Mouse (Mus musculus) right cerebral cortex, postnatal 10 days (tissue): Measurements from ENCODE around the gene Gprc5b.

Experiments
- DNase-seq, 2 experiments: peaks; one replicate each; pipeline ENCODE4 v3.0.0; 2021; ENCODE audit warnings: low spot score in 2 of 2

Gene Gprc5b

GRCm38 (mm10) chr7:118995007-118995406, at the start of gene Gprc5b:
Gene Gprc5b (minus strand): TSS chr7:118995211.
- DNase-seq: peak; percentile 85 to 86

DNA sequence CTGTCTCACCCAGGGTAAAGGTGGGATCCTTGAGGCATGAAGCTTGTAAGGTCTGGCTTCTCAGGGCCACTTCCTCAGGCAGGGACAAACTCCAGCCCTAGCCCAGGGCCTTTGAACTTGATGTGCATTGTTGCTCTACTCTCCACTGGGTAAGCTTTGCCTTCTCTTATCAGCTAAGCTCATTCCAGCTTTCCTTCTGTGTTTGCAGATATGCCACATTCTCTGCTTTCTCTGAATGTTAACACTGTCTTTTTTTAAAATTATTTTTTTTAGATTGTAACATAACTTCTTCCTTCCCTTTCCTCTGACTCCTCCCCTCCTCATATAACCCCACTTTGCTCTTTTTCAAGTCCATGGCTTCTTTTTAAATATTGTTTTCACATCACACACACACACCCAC, 46.5 kb upstream of the Gprc5b start:
- no peak for DNase-seq

- DNase-seq: no peak
Observed at GRCm38 (mm10) chr7:119037581-119037980, 42.6 kb upstream of the Gprc5b start.

DNA sequence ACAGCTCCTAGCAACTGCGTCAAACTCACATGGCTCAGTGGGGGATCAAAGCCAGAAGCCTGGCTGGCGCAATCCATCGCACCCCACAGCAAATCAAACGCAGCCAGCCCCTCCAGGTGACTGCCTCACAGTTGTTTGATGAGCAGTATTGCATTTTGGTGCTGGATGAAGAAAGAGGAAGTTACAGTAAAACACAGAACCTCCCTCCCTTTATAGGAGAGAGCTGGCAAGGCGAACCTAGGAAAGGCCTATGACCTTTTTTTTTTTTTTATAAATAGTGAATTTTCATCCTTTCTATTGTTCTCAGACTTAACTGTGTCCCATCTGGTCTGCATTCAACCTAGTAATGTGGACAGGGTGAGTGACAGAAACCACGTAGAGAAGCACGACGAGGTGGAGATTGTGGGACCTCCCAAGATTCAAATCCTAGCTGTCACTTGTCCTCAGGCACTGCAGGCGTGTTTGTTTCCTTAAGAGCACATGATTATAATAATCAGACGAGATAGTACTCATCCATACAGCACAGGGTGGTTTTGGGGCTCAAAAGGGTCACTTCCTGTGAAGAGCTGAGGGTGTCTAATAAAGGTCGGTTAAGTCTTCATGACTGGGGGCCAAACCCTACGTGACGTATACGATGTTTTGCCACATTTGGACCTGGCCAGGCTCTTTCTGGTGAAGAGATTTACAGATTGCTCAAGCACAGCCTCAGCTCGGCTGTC, 39.4 kb upstream of the Gprc5b start:
- DNase-seq: no peak

- DNase-seq: peak; percentile 56 to 67
Observed at GRCm38 (mm10) chr7:119023394-119023921, 28.4 kb upstream of the Gprc5b start.

DNA sequence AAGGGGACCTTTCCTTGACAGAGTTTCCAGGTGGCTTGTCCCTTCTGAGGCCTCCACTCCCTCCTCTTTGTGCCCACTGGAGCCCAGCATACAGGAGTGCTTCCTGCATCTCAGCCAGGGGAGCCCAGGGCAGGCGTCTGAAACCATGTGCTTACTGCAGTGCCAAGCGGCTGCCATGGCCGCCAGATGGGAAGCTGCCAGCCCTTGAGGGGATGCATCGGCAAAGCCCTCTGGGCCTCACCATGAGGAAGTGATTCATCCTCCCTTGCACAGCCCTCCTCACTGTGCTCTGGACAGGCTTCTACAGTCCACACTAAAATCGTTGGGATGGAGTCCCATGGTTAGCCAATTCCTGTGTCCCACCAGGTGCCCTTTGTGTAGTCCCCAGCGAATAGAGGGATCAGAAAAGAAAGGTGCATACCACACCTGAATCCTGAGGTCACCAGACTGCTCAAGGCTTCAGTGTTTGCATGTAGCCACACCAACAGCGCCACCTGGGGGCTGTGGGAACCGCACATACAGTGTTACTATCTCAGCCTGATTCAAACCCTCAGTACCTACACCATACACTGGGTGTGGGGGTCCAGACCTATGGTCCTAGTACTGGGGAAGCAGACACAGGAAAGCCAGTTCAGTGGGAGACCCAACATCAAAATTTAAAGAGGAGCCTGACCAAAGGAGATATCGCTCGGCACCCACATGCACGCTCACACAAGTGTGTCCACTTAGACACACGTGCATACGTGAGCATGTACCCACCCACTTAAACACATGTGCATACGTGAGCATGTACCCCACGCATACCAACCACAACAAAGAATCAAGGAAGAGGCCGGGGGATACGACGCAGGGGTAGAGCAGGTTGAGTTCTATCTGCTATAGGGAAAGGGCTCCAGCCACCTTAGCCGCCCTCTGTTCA, 27.5 kb upstream of the Gprc5b start:
- peak; percentile 33 to 49 for DNase-seq

GRCm38 (mm10) chr7:119019537-119019936, 24.5 kb upstream of the Gprc5b start:
- DNase-seq: peak; percentile 57 to 68

DNA sequence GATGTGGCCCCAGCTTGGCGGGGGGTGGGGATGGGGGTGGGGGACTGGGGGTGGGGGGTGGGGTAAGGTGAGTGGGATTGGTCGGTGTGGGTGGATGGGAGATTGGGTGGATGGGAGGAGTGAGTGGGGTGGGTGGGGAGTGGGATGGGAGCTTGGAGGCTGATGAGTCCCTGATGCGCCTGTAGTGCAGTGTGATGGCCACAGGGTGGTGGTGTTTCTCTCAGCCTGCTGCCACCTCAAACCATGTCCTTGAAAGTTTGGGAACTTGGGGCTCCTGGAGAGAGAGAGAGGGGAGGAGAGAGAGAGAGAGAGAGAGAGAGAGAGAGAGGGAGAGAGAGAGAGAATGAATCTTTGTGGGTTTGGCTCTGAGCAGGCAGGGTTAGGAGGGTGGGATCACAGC, 20.7 kb upstream of the Gprc5b start:
- DNase-seq: peak; percentile 63 to 74

- peak; percentile 84 to 89 for DNase-seq
Observed at GRCm38 (mm10) chr7:119010854-119011529, 16.0 kb upstream of the Gprc5b start.

DNA sequence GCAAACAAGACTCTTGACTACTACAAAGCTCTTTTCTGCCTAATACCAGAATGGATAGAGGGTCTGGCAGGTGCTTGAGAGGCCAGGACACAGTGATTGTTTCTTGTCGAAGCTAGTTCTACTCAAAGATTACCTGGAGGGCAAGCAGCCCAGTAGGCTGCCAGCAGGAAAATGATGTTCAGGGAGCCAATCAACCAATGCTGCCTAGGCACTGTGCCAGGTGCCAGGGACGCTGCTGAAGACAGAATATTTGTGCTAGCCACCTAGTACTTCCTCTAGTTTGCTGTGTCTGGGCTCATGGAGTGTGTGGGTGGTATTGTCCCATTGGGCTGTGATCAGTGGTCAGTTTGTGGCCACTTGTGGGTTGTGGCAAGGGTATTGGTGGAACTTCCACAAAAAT, 7.5 kb upstream of the Gprc5b start:
- no peak for DNase-seq

DNA sequence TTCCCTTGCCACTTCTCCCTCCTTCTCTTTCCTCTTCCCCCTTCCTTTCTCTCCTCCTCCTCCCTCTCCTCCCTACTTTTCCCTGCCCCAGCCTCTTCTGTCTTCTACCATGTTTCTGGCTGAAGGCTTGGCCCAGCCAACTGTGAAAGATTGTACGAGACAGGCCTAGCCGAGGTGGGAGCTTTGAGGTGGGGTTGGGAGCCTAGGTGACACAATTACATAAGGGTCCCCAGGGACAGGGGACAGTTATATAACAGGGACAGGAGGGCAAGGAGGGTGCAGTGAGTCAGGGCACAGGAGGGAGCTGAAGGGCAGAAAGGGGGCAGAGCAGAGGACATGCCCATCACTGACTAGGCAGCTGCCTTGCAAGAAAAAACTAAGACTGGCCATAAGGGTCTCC, 7.0 kb upstream of the Gprc5b start:
- no peak for DNase-seq

DNA sequence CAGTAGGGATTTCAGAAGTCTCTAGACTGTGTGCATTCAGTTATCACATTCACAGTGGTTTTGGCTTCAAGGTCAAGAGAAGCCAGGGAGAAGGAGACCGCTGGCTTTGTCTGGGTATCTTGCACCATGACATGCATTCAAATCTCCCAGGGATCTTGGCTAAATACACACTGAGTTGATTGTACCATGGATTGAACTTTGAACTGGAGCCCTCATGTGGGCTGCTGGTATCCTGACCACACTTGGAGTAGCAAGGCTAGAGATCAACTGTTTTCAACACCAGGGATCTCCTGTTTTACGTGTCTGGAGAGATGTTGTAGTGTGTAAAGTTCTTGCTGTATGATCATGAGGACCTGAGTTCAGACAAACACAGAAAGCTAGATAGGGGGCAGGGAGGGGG, 4.8 kb upstream of the Gprc5b start:
- no peak for DNase-seq

- peak; percentile 86 to 90 for DNase-seq
Observed at GRCm38 (mm10) chr7:118996137-118996837, 1.3 kb upstream of the Gprc5b start.

DNA sequence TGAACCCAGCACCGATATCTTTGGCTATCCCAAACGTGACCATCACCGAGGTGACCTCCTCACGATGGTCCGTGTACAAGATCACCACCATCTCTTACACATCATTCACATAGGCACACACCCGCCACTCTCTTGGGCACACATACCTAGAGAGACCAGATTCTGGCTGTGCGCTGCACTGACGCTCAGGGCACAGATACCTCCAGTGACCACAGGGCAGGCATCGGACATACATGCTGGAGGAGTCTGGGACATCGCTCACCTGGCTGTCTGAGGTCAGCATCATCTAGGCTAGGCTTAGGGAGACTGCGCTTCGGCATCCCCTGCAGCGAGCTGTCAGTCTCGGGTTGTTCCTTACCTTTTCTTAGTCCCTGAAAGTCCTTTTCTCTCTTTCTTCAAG, 660 bp upstream of the Gprc5b start:
- peak in 1 of 2 experiments; percentile 40 for DNase-seq

DNA sequence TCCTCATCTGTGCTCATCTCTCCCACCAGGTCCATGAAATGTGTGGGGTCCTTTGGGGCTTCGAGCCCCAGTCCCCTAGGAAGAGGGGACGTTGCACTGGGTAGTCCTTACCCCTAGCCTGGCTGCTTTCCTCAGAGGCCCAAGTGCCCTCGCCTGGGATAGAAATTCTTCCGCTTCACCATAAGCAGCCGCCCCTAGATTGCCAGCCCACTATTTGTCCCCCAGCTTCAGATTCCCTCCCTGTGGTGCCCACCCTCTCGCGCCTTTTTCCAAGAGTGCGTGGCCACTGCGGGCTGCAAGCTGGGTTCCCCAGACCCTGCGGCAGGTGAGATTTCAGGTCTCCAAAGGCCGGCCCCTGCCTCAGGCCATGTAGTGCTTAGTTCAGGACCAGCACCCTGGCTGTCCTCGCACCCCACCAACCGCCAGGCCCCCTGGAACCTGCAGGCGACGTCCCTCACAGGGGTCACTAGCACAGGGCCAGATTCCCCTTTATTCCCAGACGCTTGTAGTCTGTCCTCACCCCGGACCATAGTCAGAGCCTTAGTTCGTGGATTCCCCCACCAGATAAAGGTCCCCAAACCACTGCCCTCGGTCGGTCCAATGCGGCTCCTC, 674 bp downstream of the Gprc5b start:
- no peak for DNase-seq

DNA sequence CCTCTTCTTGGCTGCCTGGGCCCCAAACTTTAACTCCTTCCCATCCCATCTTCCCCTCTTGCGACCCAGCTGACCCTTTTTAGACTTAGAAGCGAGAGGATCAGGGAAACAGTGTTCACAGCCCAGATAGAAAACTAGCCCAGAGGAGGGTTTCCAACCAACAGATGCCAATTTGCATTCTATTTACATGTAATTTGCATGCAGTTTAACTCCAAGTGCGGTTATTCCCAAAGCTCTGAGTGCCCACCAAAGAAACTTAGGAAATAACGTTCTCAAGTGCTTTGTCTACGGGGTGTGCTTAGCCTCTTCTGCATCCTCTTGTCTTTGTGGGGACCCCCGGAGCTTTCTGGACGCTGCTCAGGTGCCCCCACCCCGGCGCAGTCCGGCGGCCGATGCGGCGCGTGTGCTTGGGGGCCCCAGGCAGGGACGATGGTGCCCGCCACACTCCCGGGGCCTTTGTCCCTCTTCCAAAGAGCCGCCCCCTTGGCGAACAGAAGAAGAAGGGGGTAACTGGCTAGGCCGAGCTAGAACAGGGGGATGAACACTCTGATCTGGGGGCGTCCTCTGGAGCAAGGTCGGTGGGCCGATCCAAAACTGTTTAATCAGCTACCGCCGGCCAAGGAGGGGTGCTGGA, 1.3 kb downstream of the Gprc5b start:
- DNase-seq: peak; percentile 44 to 57

DNA sequence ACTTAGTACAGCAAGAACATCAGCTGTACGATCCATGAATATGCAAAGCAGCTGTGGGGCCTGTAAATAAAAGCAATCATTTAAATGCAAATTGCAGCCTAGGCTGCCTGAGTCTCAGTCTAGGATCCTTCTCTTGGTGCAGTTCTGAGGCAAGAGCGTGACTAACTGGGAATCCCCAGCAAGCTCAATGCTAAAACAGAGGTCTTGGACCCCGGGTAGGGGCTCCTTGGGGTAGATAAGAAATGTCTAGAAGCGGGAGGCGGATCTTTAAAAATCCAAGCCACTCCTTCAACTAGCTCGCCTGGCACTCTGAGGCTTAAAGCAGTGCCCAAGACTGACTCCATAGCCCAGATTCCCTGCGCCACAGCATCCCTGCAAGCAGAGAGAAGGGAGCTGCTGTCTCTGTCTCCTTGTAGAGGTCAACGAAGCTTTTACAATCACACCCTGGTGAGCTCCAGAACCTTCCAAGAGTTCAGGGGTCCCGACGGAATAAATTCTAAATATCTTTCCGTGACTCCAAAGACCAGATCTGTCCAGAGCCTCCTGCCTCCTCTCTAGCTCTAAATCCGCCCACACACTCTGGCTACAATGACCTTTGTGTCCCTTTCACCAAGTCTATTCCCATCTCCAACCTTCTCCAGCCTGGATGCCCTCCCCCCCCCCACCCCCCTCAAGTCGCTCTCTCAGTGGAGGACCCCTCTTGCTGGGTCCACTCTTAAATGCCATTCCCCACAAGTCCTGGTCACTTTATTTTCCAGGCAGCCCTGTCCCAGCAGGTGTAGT, 2.2 kb downstream of the Gprc5b start:
- peak; percentile 43 to 50 for DNase-seq

DNA sequence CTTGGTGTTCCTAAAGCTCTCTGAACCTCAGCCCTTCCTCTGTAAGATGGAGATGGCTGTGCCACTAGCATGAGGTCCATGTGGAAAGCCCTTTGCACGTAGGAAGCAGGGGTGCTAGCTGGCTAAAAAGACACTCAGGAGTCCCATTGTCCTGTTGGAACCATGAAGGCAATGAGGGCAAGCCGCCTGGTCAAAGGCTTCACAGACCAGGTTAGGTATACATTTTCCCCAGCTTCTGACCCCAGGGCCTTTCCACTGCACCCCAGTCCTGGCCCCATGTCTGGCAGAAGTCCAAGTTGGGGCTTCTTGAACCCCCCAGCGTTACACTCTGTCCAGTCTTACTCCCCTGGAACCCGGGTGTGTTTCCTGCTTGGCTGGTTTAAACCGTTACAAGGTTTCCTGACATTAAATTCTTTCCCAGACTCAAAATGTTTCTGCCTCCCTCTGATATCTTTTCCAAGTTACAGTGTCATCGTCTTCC, 2.9 kb downstream of the Gprc5b start:
- no peak for DNase-seq

GRCm38 (mm10) chr7:118991341-118991884, 3.6 kb downstream of the Gprc5b start:
- peak in 1 of 2 experiments; percentile 40 for DNase-seq
